Mouse (Mus musculus) limb, embryonic 12.5 days (tissue): Measurements from ENCODE around the gene Gpm6a. TPM values are rescaled to one million over a fixed set of nuclear protein-coding genes. Genes with fewer than 3 reads are reported as not detected.
"Not testable (repeated sequence)": the region's sequence is repeated elsewhere in the genome, so short reads cannot be mapped to it uniquely, and the experiment has no call there.

Source experiments
- ATAC-seq: fragments of 200-750 bp; cut with Nextera tagmentation; 2 replicates; pipeline ENCODE4 v1.8.0; 2017; ENCODE audit warnings: low read depth, moderate TSS enrichment; ENCODE audit not compliant: insufficient number of reproducible peaks, insufficient read depth, low FRiP score, low TSS enrichment
- H3K27ac ChIP-seq: fragments of 300-500 bp; sonication (generic); 2 replicates; pipeline ENCODE4 v1.5.1; 2016; ENCODE audit warnings: mild to moderate bottlenecking, moderate library complexity
- H3K27me3 ChIP-seq: fragments of 300-500 bp; sonication (generic); 2 replicates; pipeline ENCODE4 v1.6.1; 2016; ENCODE audit warnings: mild to moderate bottlenecking, moderate library complexity
- H3K36me3 ChIP-seq: fragments of 300-500 bp; sonication (generic); 2 replicates; pipeline ENCODE4 v1.6.1; 2016; ENCODE audit warnings: mild to moderate bottlenecking, moderate library complexity
- H3K4me1 ChIP-seq: fragments of 300-500 bp; sonication (generic); replicated peaks from 2 replicates; pipeline ENCODE4 v1.6.1; 2016
- H3K4me2 ChIP-seq: fragments of 300-500 bp; sonication (generic); 2 replicates; pipeline ENCODE4 v1.6.1; 2016; ENCODE audit warnings: mild to moderate bottlenecking, moderate library complexity
- H3K4me3 ChIP-seq: fragments of 300-500 bp; sonication (generic); replicated peaks from 2 replicates; pipeline ENCODE4 v1.5.1; 2016; ENCODE audit warnings: mild to moderate bottlenecking
- H3K9ac ChIP-seq: fragments of 300-500 bp; sonication (generic); replicated peaks from 2 replicates; pipeline ENCODE4 v1.6.1; 2016; ENCODE audit warnings: mild to moderate bottlenecking, moderate library complexity
- H3K9me3 ChIP-seq: fragments of 300-500 bp; sonication (generic); 2 replicates; pipeline ENCODE4 v1.6.1; 2016; ENCODE audit warnings: mild to moderate bottlenecking, moderate library complexity
- WGBS: fragments of 180-500 bp; shearing (Covaris S2); methylation state at CpG from one replicate; pipeline ENCODE4 v1.1.7; 2016; 5-methylcytosine and 5-hydroxymethylcytosine counted together
- polyA plus RNA-seq: library from polyadenylated mRNA; unstranded; fragments of >200 nt; fragmentation: Nextera tagmentation; extraction: Ambion mirVana; gene quantifications from 2 replicates; pipeline ENCODE4 v1.2.1, GENCODE M21; 2016

Gpm6a gene
- polyA plus RNA-seq, 1 experiment from 2014 or later: 5.8 TPM

GRCm38 (mm10) chr8:55012228-55012627 lies 57.6 kb downstream of the Gpm6a start:
- WGBS: 71% methylated on average over 2 of the region's 2 CpGs
- Histone ChIP-seq H3K4me3 (no peak overlapping the region), H3K4me2 (no peak overlapping the region), H3K27ac (no peak overlapping the region), H3K9ac (no peak overlapping the region), H3K36me3 (no peaks in the 10 kb centered on the region), H3K4me1 (no peaks in the 10 kb centered on the region), H3K27me3 (no peaks in the 10 kb centered on the region), H3K9me3 (no peaks in the 10 kb centered on the region)
- ATAC-seq: no peak

DNA sequence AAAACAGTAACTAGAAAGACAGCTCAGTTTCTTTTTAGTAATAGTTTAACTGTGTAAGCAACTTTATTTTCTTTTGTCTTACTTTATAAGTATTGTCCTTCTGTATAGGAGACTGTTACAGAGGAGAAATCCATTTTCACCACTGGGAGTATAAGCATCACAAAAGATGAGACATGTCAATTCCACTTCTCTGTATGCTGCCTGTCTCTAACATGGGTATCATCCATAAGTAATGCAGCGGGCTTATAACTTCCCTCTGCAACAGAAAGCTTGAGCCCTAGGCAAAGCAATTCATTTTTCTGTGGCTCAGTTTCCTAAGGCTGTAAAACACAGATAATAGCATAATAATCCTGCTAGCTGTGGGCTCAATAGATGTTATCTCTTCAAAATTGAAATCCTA lies 62.4 kb downstream of the Gpm6a start:
- 76% methylated on average over 1 of the region's 1 CpGs for WGBS
- H3K27me3 ChIP-seq: no peaks in the 10 kb centered on the region
- no peak for ATAC-seq

GRCm38 (mm10) chr8:55025851-55026660 lies 71.4 kb downstream of the Gpm6a start:
- peaks cover 3% of the 10 kb centered on the region; the same call in 1 of the 2 replicates for H3K4me1 ChIP-seq
- no peak overlapping the region for H3K4me3 ChIP-seq
- H3K9ac ChIP-seq: no peak overlapping the region
- no peak overlapping the region for H3K27ac ChIP-seq
- H3K27me3 ChIP-seq: no peaks in the 10 kb centered on the region
- no peak overlapping the region for H3K4me2 ChIP-seq
- H3K36me3 ChIP-seq: no peaks in the 10 kb centered on the region
- no peak for ATAC-seq
- no peaks in the 10 kb centered on the region for H3K9me3 ChIP-seq
- WGBS: 71% methylated on average over 10 of the region's 10 CpGs

More for the DNA sequence above, 62.4 kb downstream of the Gpm6a start:
- H3K4me3 ChIP-seq: no peak overlapping the region
- H3K4me2 ChIP-seq: no peak overlapping the region
- no peaks in the 10 kb centered on the region for H3K4me1 ChIP-seq
- H3K36me3 ChIP-seq: no peaks in the 10 kb centered on the region
- no peak overlapping the region for H3K9ac ChIP-seq
- H3K27ac ChIP-seq: no peak overlapping the region
- no peaks in the 10 kb centered on the region for H3K9me3 ChIP-seq

DNA sequence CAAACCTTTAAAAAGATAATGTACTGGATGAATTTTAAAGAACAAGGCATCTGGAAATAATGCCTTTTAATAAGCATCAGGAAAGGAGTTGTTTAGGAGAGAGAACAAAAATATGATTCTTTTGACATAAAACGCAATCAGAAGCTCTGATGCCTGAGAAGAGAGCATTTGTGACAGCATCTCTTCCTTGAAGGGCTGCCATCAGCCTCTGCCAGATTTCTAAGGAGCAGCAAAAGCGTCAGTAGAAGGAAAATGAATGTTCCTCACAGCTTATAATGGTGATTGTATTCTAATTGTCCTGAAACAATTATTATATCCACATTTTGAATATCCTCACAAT lies 72.0 kb downstream of the Gpm6a start:
- peaks cover 3% of the 10 kb centered on the region; the same call in 1 of the 2 replicates for H3K4me1 ChIP-seq
- no peak overlapping the region for H3K4me3 ChIP-seq
- no peaks in the 10 kb centered on the region for H3K27me3 ChIP-seq
- WGBS: 70% methylated on average over 2 of the region's 2 CpGs
- H3K4me2 ChIP-seq: no peak overlapping the region
- no peaks in the 10 kb centered on the region for H3K36me3 ChIP-seq
- H3K9ac ChIP-seq: no peak overlapping the region
- ATAC-seq: no peak
- H3K9me3 ChIP-seq: no peaks in the 10 kb centered on the region
- no peak overlapping the region for H3K27ac ChIP-seq

GRCm38 (mm10) chr8:55028371-55028770 lies 73.7 kb downstream of the Gpm6a start:
- H3K36me3 ChIP-seq: no peaks in the 10 kb centered on the region
- H3K9ac ChIP-seq: no peak overlapping the region
- H3K9me3 ChIP-seq: no peaks in the 10 kb centered on the region
- no peak overlapping the region for H3K27ac ChIP-seq
- no peak overlapping the region for H3K4me3 ChIP-seq
- 51% methylated on average over 2 of the region's 2 CpGs for WGBS
- no peaks in the 10 kb centered on the region for H3K27me3 ChIP-seq
- ATAC-seq: peak; percentile 56
- H3K4me1 ChIP-seq: peaks cover 3% of the 10 kb centered on the region; the same call in 1 of the 2 replicates
- H3K4me2 ChIP-seq: no peak overlapping the region

DNA sequence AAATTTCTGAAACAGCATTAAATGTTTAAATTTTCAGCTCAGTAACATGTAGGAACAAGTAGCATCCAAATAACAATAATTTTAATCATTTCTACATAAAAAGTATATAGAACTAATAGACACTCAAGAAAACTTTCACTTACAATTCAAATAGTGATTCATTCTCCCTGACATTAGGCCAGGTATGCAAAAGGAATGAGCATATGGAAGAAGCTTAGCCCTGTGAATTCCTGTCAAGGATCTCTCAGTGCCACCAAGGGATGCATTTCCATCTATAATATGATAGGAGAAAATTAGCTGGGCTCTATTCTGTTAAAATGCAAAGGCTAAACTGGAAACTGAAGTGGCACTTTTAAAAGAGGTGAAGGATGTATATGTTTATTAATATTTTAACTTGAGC lies 76.5 kb downstream of the Gpm6a start:
- Histone ChIP-seq H3K27ac (no peak overlapping the region), H3K27me3 (no peaks in the 10 kb centered on the region), H3K4me1 (peaks cover 3% of the 10 kb centered on the region; the same call in 1 of the 2 replicates), H3K4me2 (no peak overlapping the region), H3K9me3 (no peaks in the 10 kb centered on the region), H3K9ac (no peak overlapping the region), H3K4me3 (no peak overlapping the region), H3K36me3 (no peaks in the 10 kb centered on the region)
- no peak for ATAC-seq

DNA sequence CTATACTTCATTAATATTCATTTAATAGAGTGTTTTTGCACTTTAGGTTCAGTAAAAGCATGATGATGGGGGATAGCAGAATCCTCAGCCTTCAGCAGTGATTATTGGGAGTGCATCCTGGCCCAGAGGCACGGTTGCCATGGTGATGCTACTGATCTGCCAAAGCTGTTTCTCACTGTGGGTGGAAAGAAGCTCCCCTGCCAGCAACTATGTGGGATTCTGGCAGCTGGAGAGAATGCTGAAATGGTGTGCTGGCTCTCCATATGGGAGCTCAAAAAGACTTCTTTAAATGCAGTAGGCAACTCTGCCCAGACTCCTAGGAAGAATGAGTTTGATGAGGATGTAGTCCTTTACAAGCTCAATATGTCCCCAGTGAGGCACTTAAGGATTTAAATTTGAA lies 79.7 kb downstream of the Gpm6a start:
- H3K4me2 ChIP-seq: no peak overlapping the region
- no peaks in the 10 kb centered on the region for H3K36me3 ChIP-seq
- H3K27ac ChIP-seq: no peak overlapping the region
- H3K9me3 ChIP-seq: no peaks in the 10 kb centered on the region
- WGBS: 7% methylated on average over 1 of the region's 1 CpGs
- H3K27me3 ChIP-seq: no peaks in the 10 kb centered on the region
- H3K4me3 ChIP-seq: no peak overlapping the region
- H3K9ac ChIP-seq: no peak overlapping the region
- no peaks in the 10 kb centered on the region for H3K4me1 ChIP-seq
- ATAC-seq: no peak

GRCm38 (mm10) chr8:55035416-55035815 lies 80.8 kb downstream of the Gpm6a start:
- H3K9ac ChIP-seq: no peak overlapping the region
- H3K36me3 ChIP-seq: no peaks in the 10 kb centered on the region
- H3K4me3 ChIP-seq: no peak overlapping the region
- no peak overlapping the region for H3K4me2 ChIP-seq
- no peak overlapping the region for H3K27ac ChIP-seq
- H3K9me3 ChIP-seq: no peaks in the 10 kb centered on the region
- H3K27me3 ChIP-seq: no peaks in the 10 kb centered on the region
- no peak for ATAC-seq
- H3K4me1 ChIP-seq: no peaks in the 10 kb centered on the region

GRCm38 (mm10) chr8:55042955-55043354 lies 88.3 kb downstream of the Gpm6a start:
- H3K4me3 ChIP-seq: no peak overlapping the region
- no peak overlapping the region for H3K4me2 ChIP-seq
- no peaks in the 10 kb centered on the region for H3K27me3 ChIP-seq
- ATAC-seq: no peak
- no peaks in the 10 kb centered on the region for H3K36me3 ChIP-seq
- no peak overlapping the region for H3K9ac ChIP-seq
- 65% methylated on average over 1 of the region's 1 CpGs for WGBS
- no peaks in the 10 kb centered on the region for H3K4me1 ChIP-seq
- no peaks in the 10 kb centered on the region for H3K9me3 ChIP-seq
- H3K27ac ChIP-seq: no peak overlapping the region

DNA sequence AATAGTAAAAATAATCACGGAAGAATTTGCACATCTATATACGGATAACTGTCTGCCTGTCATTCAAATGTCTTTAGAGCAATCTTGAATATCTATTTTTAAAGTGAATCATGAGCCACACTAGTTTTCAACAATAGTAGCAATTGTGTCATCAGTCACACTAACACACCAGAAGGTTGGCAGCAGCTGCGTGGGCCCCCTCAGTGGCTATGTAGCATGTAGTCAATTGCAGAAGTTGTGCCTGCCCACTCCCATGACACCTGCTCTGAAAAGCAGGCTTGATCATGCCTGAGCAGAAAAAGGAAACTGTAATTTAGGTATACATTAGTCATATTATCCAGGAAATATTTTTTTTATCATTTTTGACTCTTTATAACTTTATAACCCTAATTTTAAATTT lies 93.8 kb downstream of the Gpm6a start:
- Histone ChIP-seq H3K9me3 (no peaks in the 10 kb centered on the region), H3K27ac (no peak overlapping the region), H3K4me3 (no peak overlapping the region), H3K9ac (no peak overlapping the region), H3K27me3 (no peaks in the 10 kb centered on the region), H3K36me3 (no peaks in the 10 kb centered on the region), H3K4me1 (no peaks in the 10 kb centered on the region), H3K4me2 (no peak overlapping the region)
- WGBS: 84% methylated on average over 3 of the region's 3 CpGs
- ATAC-seq: no peak

GRCm38 (mm10) chr8:55049979-55050378 lies 95.3 kb downstream of the Gpm6a start:
- no peak for ATAC-seq
- H3K4me3 ChIP-seq: no peak overlapping the region
- H3K4me1 ChIP-seq: no peaks in the 10 kb centered on the region
- H3K9ac ChIP-seq: no peak overlapping the region
- H3K27ac ChIP-seq: no peak overlapping the region
- no peaks in the 10 kb centered on the region for H3K27me3 ChIP-seq
- no peak overlapping the region for H3K4me2 ChIP-seq
- WGBS: 77% methylated on average over 4 of the region's 4 CpGs
- H3K36me3 ChIP-seq: no peaks in the 10 kb centered on the region
- H3K9me3 ChIP-seq: no peaks in the 10 kb centered on the region

DNA sequence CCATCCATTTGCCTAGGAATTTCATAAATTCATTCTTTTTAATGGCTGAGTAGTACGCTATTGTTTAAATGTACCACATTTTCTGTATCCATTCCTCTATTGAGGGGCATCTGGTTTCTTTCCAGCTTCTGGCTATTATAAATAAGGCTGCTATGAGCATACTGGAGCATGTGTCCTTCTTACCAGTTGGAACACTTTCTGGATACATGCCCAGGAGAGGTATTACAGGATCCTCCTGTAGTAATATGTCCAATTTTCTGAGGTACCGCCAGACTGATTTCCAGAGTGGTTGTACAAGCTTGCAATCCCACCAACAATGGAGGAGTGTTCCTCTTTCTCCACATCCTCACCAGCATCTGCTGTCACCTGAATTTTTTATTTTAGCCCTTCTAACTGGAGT lies 114.2 kb downstream of the Gpm6a start:
- WGBS: 91% methylated on average over 2 of the region's 2 CpGs
- not testable (repeated sequence) for H3K9me3 ChIP-seq, H3K27me3 ChIP-seq, H3K4me3 ChIP-seq, H3K27ac ChIP-seq, ATAC-seq, H3K36me3 ChIP-seq, H3K4me1 ChIP-seq, H3K9ac ChIP-seq, H3K4me2 ChIP-seq
